Mouse (Mus musculus): ENCODE data around the gene Lyplal1.
A peak's percentile ranks its signal among the peaks of the same experiment; 100 is the strongest.

Lyplal1 gene

DNA sequence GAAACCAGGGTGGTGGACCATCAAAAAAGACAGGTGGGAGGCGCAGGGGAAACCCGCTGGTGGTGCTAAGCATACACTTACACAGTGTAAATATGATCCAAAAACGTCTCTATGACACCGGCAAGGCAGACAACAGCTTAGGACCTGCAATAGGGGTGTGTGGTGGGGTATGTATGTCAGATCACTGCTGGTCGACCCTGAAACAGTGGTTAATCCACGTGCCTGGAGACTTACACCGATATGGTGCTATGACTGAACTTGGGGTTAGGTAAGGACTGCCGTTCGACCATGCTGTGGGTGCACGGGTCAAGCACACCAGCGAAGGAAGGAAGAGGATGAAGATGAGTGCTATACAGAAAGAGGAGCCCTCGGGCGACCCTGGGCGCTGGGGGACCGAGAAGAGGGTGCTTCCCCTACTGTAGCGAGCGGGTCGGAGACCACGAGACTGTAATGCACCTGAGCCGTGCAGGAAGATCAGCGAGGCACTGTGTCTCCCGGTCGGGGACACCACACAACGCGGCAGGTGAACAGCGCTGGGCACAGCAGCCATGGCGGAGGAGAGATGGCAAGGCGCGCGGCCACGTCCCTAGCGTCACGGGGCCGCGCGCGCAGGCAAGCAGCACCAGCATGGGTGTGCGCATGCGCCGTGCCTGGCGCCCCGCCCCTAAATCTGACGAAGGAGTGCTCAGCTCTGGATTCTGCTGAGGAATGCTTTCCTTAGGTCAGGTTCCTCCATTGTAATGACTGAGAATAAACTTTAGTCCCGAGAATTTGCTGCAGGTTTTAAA, at the start of gene Lyplal1:
Gene Lyplal1, minus strand, starts transcription at position 610 of the 788 bp plus-strand sequence.
- DNase-seq (ENCODE audit: low read depth in 1 of 2, low spot score in 2 of 2) = peak; percentile 16 to 61

DNA sequence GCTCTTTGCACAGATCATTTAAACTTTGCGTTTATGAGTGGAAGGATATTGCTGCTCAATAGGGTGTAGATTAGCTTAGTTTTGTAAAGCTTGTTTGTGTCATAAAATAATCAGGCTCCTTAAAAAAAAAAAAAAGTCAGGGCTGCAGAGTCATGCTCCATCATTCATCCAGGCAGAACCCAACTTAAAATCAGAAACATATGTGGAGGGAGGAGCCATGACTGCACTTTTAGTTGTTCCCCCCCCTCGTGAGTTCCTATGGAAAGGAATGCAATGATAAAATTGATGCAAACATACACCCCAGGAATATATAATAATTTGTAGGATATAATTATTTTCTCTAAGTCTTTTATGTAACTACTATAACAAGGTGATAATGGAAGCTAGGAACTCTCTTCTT, 46.5 kb upstream of the Lyplal1 start:
- no peak for DNase-seq (ENCODE audit: low read depth in 1 of 2, low spot score in 2 of 2)

DNA sequence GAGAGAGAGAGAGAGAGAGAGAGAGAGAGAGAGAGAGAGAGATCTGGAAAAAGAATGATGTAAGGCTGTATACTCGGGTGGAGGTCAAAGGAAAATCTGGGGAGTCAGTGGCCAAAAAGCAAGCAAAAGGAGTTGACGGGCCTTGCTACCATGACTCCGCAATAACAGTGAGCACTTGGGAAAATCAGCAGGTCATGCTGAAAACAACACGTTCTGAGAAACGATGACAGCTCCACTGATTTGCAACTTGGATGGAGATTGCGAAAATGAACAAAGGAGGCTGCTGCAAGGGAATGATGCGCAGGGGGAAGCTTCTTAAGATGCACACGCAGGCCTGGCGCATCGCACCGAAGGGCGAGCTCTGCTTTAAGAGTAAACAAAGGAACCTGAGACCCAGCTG, 46.1 kb upstream of the Lyplal1 start:
- no peak for DNase-seq (ENCODE audit: low read depth in 1 of 2, low spot score in 2 of 2)

DNA sequence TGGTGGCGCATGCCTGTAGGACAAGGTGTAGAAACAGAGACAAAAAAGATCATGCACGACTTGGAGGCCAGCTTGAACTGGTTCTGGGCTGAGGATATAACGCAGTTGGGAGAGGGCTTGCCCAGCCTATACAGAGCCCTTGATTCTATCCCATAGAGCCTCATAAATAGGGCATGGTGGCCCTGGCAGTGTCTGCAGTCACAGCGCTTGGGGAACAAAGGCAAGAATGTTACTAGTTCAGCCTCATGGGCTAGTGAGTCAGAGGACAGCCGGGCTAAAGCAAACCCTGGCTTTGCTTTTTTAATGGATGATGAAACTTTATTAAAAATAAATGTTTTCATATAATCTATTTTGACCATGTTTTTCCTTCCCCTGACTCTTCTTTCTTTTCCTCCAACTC, 33.3 kb upstream of the Lyplal1 start:
- no peak for DNase-seq (ENCODE audit: low read depth in 1 of 2, low spot score in 2 of 2)

DNA sequence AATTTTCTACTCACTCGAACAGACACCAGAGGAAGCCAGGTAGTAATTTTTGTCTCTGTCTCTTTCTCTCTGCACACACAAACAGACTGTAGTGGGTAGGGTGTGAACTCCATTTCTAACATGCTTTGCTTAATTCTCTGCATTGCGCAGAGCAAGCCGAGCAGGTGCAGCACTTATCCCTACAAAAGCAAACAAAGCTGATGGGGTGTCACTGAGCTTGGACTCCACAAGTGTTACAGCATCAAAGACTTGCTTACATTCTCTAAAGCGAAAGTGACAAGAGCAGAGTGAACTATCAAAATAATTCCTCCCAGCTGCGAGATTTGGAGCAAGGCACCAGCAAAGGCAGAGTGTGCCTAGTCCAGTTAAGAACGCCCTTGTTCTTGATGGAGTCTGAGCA, 28.3 kb upstream of the Lyplal1 start:
- DNase-seq (ENCODE audit: low read depth in 1 of 2, low spot score in 2 of 2) = no peak

DNA sequence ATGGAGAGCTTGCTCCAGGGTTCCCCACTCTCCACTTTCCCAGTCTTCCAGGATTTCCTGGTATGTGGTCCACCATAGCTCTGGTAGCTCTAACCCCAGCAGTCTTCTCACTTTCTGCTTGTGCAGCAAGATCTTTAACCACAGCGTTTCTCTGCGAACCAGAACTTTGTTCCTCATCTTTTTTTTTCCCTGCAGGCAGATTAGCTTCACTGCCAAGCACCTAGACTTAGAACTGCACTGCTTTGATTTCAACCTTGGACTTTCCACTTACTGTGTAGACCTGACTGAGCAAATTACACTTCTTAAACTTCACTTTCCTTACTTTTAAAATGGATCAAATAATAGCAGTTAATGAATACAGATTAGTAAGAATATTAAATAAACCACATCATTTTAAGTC, 23.1 kb upstream of the Lyplal1 start:
- DNase-seq (ENCODE audit: low read depth in 1 of 2, low spot score in 2 of 2) = no peak

DNA sequence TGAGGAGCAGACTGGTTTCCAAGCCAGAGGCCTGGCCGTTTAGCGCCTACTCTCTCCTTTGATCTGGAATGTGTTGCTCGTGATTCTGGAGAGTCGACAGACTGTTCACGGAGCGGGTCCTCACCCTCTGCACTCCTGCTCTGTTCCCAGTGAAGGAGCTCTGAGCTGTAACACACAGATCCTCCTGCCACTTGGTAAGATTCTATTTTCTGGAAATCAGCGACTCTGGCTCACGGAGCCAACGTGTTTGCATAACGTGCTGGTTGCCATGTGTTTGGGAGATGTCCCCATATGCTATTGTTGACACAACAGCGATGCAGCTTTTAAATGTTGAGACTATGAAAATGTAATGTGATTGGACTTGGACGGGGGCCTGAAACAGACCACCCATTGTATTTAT, 20.8 kb upstream of the Lyplal1 start:
- DNase-seq (ENCODE audit: low read depth in 1 of 2, low spot score in 2 of 2) = no peak

DNA sequence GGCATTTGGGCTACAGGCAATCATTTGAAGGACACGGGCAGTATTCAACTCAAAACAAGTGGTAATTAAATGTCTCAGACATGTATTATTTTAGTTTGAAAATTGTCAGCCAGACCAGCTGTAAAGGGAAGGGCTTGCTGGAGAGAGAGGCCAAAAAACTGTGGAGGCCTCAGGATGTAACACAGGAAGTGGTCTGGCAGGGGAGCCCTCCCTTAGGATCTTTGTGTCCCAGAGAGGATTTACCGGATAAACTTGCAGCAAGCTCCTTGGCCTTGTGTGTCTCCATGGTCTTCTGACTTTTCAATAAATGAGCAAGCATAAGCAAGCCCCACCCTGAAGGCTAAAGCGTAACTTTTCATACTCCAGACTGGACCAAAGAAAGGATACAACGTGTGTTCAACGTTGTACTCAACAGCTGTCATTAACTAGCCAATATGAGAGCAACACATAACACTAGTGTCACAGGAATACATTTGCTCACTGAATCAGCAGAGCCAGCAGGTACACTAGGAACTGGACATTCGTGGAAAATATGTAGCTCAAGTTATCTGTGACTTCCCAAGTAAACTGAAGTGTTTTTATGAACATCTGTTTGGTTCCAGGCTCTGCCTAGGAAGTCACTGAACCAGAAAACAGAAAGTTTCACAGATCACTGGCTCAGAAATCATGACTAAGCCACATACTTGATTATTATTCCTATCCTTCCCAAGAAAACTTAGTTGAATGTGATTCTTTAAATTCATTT, 19.7 kb upstream of the Lyplal1 start:
- DNase-seq (ENCODE audit: low read depth in 1 of 2, low spot score in 2 of 2) = no peak

DNA sequence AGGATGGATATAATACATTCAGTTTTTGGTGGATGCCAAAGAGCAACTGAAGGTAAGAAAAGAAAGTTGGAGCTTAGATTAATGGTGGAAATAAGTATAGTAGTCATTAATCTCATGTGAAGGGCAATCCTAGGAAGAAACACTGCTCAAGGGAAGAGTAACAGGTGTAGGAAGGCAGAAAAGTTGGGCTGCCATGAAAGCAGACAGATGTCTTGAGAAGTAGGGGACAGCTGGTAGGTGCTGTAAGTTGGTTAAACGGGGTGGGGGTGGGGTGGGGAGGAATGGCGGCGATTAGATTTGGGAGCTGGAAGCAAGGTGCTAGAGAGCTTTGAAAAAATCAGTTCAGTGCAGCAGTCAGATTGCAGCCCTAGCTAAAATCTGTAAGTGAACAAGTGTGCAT, 14.4 kb upstream of the Lyplal1 start:
- no peak for DNase-seq (ENCODE audit: low read depth in 1 of 2, low spot score in 2 of 2)

DNA sequence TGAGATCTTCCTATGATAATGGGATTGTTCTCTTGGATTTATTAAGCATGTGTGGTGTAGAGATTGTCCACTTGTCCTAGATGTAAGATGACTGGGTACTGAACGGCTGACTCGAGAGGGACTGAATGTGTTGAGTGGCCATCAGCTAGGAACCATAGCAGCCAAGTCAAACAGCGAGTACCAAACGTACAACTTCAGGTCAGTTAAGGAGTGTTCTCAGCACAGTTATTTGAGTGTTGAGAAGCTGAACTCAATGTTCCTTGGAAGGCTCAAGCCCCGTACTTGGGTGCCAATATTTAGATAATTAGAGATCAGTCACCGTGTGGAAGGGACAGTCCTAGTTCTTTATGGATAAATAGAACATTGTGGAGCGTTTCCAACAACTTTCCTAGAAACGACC, 11.8 kb upstream of the Lyplal1 start:
- DNase-seq (ENCODE audit: low read depth in 1 of 2, low spot score in 2 of 2) = no peak

DNA sequence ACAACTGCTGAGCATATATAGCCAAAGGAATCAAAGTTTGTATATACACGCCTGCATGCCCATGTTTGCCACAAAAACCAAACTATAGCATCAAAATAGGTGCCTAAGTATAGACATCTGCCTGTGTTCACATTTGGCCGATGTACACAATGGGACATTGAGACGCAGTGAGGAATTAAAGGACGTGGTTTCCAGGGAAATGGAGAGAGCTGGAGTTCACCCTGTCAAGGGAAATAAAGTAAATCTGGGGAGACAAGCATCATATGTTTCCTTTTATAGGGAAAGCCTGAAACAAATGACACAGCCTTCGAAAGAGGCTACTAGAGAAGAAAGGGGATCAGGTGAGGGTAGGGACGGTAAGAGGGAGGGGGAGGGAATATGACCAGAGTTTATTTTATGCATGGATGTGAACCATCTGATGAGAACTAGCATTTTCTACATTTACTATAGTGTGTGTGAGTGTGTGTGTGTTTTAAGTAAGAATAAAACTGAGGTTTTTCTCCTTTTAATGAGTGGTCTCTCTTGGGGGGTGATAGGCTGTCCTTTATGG, 9.3 kb upstream of the Lyplal1 start:
- DNase-seq (ENCODE audit: low read depth in 1 of 2, low spot score in 2 of 2) = no peak

DNA sequence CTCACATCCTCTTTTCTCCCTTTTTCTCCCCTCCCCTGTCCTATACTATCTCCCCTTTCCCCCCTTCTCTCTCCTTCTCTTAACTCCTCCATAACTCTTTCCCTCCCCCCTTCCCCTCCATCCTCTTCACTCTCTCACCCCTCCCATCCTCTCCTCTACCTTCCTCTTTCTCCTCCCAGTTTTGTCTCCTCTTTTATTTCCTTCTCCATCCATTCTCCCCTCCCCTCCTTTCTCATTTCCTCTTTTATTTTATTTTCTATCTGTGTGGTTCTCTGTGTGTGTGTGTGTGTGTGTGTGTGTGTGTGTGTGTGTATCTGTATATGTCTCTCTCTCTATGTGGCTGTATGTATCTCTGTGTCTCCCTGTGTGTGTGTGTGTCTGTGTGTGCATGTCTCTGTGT, 6.6 kb upstream of the Lyplal1 start:
- DNase-seq (ENCODE audit: low read depth in 1 of 2, low spot score in 2 of 2) = no peak

DNA sequence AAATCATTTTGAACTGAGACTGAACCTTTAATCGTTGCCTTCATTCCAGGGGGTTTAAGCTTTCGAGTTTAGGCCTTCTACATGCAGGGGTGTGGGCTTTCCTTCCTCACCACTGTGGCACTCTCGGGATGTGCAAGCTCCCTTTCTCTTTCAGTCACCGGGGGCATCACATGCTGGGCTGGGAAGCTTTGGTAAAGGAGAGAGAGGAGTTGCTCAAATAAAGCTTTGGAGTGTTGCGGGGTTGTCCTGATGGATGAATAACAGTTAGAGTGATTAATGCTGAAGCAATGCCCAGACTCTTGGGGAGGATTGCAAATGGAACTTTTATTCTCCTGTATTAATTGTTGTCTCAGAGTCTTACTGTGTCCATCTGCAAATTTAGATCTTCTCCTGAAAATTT, 2.7 kb upstream of the Lyplal1 start:
- DNase-seq (ENCODE audit: low read depth in 1 of 2, low spot score in 2 of 2) = no peak

DNA sequence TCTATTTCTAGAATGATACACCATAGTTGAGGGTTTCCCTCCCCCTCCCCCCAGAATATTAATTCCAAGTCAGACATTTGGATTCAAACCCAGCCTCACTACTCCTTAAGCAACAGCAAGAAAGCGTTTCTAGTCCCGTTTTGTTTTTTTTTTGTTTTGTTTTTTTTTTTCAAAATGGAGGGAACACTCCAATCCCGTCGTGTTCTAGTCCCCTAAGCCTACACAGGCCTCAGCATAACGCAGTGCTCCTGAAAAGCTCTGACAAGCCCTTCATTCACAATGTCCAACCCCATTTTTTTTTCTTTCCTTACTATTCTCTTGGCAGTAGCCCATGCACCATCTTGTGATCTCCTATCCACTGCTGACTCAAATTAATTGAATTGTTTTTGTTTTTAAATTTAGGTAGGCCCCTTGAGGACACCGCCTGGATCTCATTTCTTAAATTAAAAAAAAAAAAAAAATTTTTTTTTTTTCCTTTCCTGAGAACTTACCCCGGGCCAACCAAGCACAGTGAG, 967 bp downstream of the Lyplal1 start:
- DNase-seq (ENCODE audit: low read depth in 1 of 2, low spot score in 2 of 2) = no peak

DNA sequence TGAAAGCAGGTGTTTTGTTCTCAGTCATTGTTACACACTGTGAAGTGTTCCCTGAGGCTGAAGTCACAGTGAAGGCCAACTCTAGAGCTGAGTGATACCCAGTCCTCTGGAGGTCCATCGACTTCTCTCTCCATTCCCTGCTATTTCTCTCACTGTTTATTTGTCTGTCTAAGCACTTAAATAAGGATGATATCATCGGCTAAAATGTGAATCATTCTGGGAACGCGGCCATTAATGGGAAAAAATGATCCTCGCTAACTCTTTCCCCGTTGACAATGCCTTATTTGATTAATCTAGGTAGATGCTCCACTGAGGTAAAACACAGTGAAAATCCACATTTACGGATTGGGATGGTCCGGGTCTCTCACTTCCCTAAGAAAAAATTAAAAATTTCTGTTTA, 14.8 kb downstream of the Lyplal1 start:
- DNase-seq (ENCODE audit: low read depth in 1 of 2, low spot score in 2 of 2) = no peak

DNA sequence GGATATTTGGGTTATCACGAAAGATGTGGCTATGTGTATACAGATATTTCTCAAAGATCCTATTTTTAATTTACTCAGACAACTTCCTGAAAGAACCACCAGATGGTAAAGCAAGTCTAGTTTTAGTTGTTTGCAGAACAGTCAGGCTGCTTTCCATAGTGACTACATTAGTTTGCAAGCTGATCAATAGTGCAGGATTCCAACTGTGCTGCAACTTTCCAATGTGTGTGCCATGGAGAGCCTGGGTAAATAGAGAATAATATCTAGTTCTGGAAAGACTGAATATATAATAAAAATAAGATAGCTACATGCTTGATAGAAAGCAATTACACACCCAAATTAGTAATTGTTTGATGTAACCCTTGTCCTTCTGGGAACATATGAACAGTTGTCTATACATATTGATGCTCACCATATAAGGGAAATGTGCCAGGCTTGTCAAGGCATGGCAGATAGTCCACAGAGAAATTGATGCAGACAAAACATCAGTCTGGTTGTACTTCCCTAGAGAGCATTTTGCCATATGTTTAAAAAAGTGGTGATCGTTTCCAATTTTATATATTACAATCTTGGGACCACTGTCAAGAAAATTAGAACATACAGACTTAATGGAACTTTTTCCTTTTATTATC, 50.7 kb downstream of the Lyplal1 start:
- DNase-seq (ENCODE audit: low read depth in 1 of 2, low spot score in 2 of 2) = no peak

DNA sequence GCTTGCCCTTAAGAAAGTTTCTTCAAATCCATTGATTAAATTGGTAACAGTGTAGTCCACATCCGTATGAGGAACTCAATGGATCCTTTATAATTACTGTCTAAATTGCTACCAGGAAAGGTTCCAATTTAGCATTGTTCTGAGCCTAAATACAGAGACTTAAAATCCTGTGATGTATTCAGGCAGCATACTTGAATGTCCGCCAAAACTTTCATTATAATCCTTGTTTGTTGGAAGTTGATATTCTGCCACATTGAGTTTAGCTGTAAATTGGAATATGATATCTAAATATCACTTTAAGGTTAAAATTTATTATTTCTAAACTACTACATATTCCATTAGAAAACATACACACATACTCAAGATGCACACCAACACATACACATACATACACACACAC, 57.1 kb downstream of the Lyplal1 start:
- DNase-seq (ENCODE audit: low read depth in 1 of 2, low spot score in 2 of 2) = no peak

DNA sequence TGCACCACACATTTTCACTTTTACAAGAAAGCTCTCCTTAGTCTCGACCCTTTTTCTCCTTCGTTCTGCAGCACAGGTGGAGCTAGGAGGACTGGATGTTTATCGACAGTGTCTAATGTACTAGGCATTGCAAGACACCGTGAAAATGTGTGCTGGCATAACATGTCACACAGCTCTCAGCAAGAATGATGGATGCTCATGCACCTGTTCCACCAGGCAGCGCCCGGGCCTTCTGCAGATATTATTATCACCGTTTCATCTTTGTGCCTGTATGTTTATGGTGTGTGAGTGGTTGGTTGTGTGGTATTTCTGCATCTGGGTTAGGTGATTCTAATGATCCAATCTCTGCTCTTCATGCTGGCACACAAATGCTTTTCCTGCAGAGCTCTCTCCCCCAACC, 62.9 kb downstream of the Lyplal1 start:
- no peak for DNase-seq (ENCODE audit: low read depth in 1 of 2, low spot score in 2 of 2)

DNA sequence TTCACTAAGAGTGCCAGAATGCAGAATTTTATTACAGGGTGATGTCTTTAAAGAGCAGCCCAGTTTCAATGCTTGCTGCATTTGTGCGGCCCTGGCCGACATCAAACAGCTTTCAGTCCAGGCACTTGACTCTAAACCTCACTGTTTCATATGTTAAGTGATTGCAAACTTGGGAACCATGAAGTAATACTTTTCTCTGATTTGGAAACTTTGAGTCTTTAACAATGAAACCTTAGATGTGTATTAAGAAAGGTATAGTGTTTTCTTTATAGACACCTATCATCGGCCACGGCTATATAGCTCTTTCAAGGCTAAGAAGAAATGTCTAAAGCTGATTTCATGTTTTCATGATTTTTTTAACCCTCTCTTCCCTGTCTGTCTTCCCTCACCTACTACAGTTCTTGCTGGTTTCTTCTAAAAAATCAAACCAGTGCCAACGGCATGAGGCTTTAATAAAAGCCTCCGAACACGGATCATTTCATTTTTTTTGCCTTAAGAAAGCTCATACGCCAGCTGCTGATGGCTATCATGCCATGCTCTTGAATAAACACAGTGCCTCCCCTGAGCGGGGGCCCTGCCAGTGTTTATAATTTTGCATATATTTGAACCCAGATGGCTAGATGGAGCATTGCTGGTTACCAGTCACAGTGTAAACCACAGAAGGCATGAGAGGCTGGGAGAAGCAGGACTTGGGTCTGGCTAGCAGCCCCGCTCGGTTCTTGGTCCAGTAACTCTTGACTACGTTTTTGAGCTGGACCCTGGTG, 63.6 kb downstream of the Lyplal1 start:
- no peak for DNase-seq (ENCODE audit: low read depth in 1 of 2, low spot score in 2 of 2)

DNA sequence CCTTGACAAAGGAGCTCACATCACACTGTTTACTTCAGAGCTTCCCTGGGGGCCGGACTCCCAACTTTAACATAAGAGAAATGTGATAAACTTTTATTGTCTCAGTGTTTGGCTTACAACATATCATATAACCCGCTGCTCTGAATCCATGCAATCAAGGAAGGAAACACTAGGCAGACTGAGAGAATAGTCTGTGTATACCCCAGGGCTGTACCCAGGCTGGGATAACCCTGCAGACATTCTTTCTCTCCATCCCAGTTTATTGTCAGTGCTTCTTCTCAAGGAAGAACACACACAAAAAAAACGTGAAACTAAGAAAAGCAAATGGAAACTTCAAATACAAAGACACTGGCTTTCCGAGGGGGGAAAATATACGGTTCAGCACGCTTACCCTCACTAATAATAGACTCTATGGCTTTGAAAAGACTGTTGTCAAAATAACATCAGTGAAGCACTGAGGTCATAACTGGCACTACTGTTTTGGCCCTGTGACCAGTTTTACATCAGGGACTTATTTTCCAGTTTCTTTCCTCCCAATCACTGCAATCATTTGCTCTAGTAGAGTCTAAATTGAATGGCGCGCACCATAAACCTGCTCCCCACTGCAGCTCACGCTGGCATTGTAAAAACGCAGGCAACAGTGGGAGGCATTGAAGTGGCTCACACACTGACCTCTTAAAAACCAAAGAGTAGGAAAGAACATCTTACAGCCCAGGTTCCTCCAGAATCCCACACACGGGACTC, 73.2 kb downstream of the Lyplal1 start:
- no peak for DNase-seq (ENCODE audit: low read depth in 1 of 2, low spot score in 2 of 2)

Measured in monocyte, adult 2 months (primary cell).